Mouse (Mus musculus) ES-E14 (cell line): Measurements from ENCODE around the gene Cd86. TPM values are rescaled to one million over a fixed set of nuclear protein-coding genes. Genes with fewer than 3 reads are reported as not detected.

Experiments used
- DNase-seq: peaks from one replicate; pipeline ENCODE4 v3.0.0-alpha.2; 2013; ENCODE audit warnings: low read depth, low spot score
- H3K27ac ChIP-seq: 2 replicates; pipeline ENCODE4 v1.5.1; 2012; ENCODE audit warnings: low read depth, mild to moderate bottlenecking, low read length, moderate library complexity, mixed read lengths; ENCODE audit not compliant: poor library complexity, insufficient read depth, severe bottlenecking
- H3K36me3 ChIP-seq: 2 replicates; pipeline ENCODE4 v1.6.1; 2012; ENCODE audit warnings: mild to moderate bottlenecking, low read length, moderate library complexity, mixed read lengths; ENCODE audit not compliant: control insufficient read depth, poor library complexity, insufficient read depth, severe bottlenecking
- H3K4me1 ChIP-seq, 2 experiments: fragments of 150-350 bp in 1 of 2; sonication (generic) in 1 of 2; 2 replicates each; pipeline ENCODE4 v1.6.1; 2012; ENCODE audit warnings: low read length in 2 of 2, mild to moderate bottlenecking in 1 of 2, mixed read lengths in 1 of 2; ENCODE audit not compliant: control insufficient read depth in 2 of 2, insufficient read depth in 2 of 2, poor library complexity in 1 of 2
- H3K4me3 ChIP-seq, 2 experiments: fragments of 150-350 bp in 1 of 2; sonication (generic) in 1 of 2; 2 replicates each; pipeline ENCODE4 v1.5.1; 2012; ENCODE audit warnings: low read length in 2 of 2, low read depth in 1 of 2, mild to moderate bottlenecking in 1 of 2, mixed read lengths in 1 of 2; ENCODE audit not compliant: insufficient read depth in 1 of 2, poor library complexity in 1 of 2, severe bottlenecking in 1 of 2
- H3K9ac ChIP-seq: 2 replicates; pipeline ENCODE4 v1.6.1; 2012; ENCODE audit warnings: low read depth, mild to moderate bottlenecking, low read length, mixed read lengths; ENCODE audit not compliant: poor library complexity, insufficient read depth, severe bottlenecking
- H3K9me3 ChIP-seq: fragments of 150-350 bp; sonication (generic); 2 replicates; pipeline ENCODE4 v1.6.1; 2012; ENCODE audit warnings: low read depth, mild to moderate bottlenecking, low read length; ENCODE audit not compliant: control insufficient read depth, insufficient read depth
- CHD2 ChIP-seq: IDR thresholded peaks from 2 replicates; pipeline ENCODE4 v1.6.1; 2014; ENCODE audit warnings: mild to moderate bottlenecking, low read depth, low read length, inconsistent platforms
- HCFC1 ChIP-seq: IDR thresholded peaks from 2 replicates; pipeline ENCODE4 v1.6.1; 2012; ENCODE audit warnings: low read length, inconsistent platforms, borderline replicate concordance; ENCODE audit not compliant: insufficient read depth
- MAFK ChIP-seq: IDR thresholded peaks from 2 replicates; pipeline ENCODE4 v1.6.1; 2014; ENCODE audit warnings: mild to moderate bottlenecking, low read depth, low read length, inconsistent platforms; ENCODE audit not compliant: insufficient read depth
- ZC3H11A ChIP-seq: IDR thresholded peaks from 2 replicates; pipeline ENCODE4 v1.6.1; 2012; ENCODE audit warnings: low read depth, mild to moderate bottlenecking, inconsistent platforms, low read length, borderline replicate concordance
- ZNF384 ChIP-seq: IDR thresholded peaks from 2 replicates; pipeline ENCODE4 v1.6.1; 2012; ENCODE audit warnings: low read depth, low read length, inconsistent platforms
- in situ Hi-C, 2 experiments: fragments of 600-800 bp; cut with MboI; formaldehyde crosslinking; loops; one replicate each; pipeline ENCODE4 v1.15.1; 2025; ENCODE audit warnings: low sequenced_read_pairs in 2 of 2, inconsistent platforms in 1 of 2; ENCODE audit not compliant: unreplicated experiment in 2 of 2
- total RNA-seq: library from RNA; depleted of rRNA; stranded (reverse); fragments of 300-350 nt; gene quantifications from 2 replicates; pipeline ENCODE4 v1.2.3, GENCODE M21; 2012

Cd86 gene
- total RNA-seq, 1 experiment = 0.62 TPM

GRCm38 (mm10) chr16:36674457-36675204 lies 8.8 kb upstream of the Cd86 start:
- no peaks in the 10 kb centered on the region for H3K36me3 ChIP-seq
- H3K9me3 ChIP-seq = no peaks in the 10 kb centered on the region
- in situ Hi-C loops = no loop called here
- no peak overlapping the region; the same call in 1 of the 2 replicates for H3K9ac ChIP-seq
- peaks cover 7 to 22% of the 10 kb centered on the region in 2 experiments for H3K4me1 ChIP-seq
- H3K4me3 ChIP-seq = no peak overlapping the region
- DNase-seq = no peak
- TF ChIP-seq ZC3H11A (no peak), CHD2 (no peak), MAFK (no peak), HCFC1 (no peak), ZNF384 (no peak)
- H3K27ac ChIP-seq = peak overlapping the region; percentile 58; the same call in 1 of the 2 replicates

GRCm38 (mm10) chr16:36673196-36673595 lies 7.3 kb upstream of the Cd86 start:
- in situ Hi-C loops = no loop called here
- H3K4me1 ChIP-seq = peaks cover 7 to 20% of the 10 kb centered on the region in 2 experiments; a peak in 3 of 4 replicates
- H3K9ac ChIP-seq = no peak overlapping the region
- H3K36me3 ChIP-seq = no peaks in the 10 kb centered on the region
- TF ChIP-seq ZNF384 (no peak), CHD2 (no peak), HCFC1 (no peak), ZC3H11A (no peak), MAFK (no peak)
- H3K27ac ChIP-seq = no peak overlapping the region
- no peaks in the 10 kb centered on the region for H3K9me3 ChIP-seq
- H3K4me3 ChIP-seq = no peak overlapping the region
- no peak for DNase-seq

- no peak overlapping the region for H3K9ac ChIP-seq
- no peak overlapping the region for H3K27ac ChIP-seq
- no peaks in the 10 kb centered on the region for H3K36me3 ChIP-seq
- no peaks in the 10 kb centered on the region for H3K9me3 ChIP-seq
- TF ChIP-seq CHD2 = no peak
- peaks cover 7 to 18% of the 10 kb centered on the region in 2 experiments; a peak in 3 of 4 replicates for H3K4me1 ChIP-seq
- H3K4me3 ChIP-seq = no peak overlapping the region
- DNase-seq = no peak
- in situ Hi-C loops = no loop called here
Observed at GRCm38 (mm10) chr16:36670590-36670989, 4.7 kb upstream of the Cd86 start.

GRCm38 (mm10) chr16:36666448-36667017 lies 652 bp upstream of the Cd86 start:
- Histone ChIP-seq H3K36me3 (no peaks in the 10 kb centered on the region), H3K9ac (no peak overlapping the region), H3K4me3 (no peak overlapping the region), H3K4me1 (peaks cover 0 to 3% of the 10 kb centered on the region in 2 experiments; a peak in 1 of 4 replicates), H3K9me3 (no peaks in the 10 kb centered on the region), H3K27ac (no peak overlapping the region)
- no peak for DNase-seq
- in situ Hi-C loops = no loop called here
- TF ChIP-seq CHD2 (no peak), MAFK (no peak)

- Histone ChIP-seq H3K9ac (no peak overlapping the region), H3K36me3 (no peaks in the 10 kb centered on the region), H3K27ac (no peak overlapping the region), H3K9me3 (no peaks in the 10 kb centered on the region), H3K4me3 (no peak overlapping the region), H3K4me1 (0 out of 4 replicates have a peak, but pooled peaks cover 0 to 2% of the 10 kb centered on the region in 2 experiments)
- DNase-seq = no peak
- TF ChIP-seq MAFK (no peak), HCFC1 (no peak), ZC3H11A (no peak), ZNF384 (no peak), CHD2 (no peak)
- in situ Hi-C loops = no loop called here
Observed at GRCm38 (mm10) chr16:36663484-36663883, 2.4 kb downstream of the Cd86 start.
